Mouse (Mus musculus) CH12.LX (cell line): ENCODE data around the gene Ypel1. TPM values are rescaled to one million over a fixed set of nuclear protein-coding genes. Genes with fewer than 3 reads are reported as not detected.

Source experiments
- DNase-seq: peaks from one replicate; pipeline ENCODE4 v3.0.0-alpha.2; 2013; ENCODE audit errors: extremely low read depth
- H3K27ac ChIP-seq: 2 replicates; pipeline ENCODE4 v1.5.1; 2012; ENCODE audit warnings: low read depth, mild to moderate bottlenecking, control low read depth, moderate library complexity; ENCODE audit not compliant: insufficient read depth
- H3K27me3 ChIP-seq: replicated peaks from 2 replicates; pipeline ENCODE3; 2012; ENCODE audit warnings: inconsistent platforms
- H3K36me3 ChIP-seq, 2 experiments: replicated peaks in 1 of 2; 2 replicates each; pipeline versions ENCODE3 to v1.6.1; 2012; ENCODE audit warnings: inconsistent platforms in 1 of 2, low read length in 1 of 2, mild to moderate bottlenecking in 1 of 2, mixed read lengths in 1 of 2, moderate library complexity in 1 of 2; ENCODE audit not compliant: control insufficient read depth in 1 of 2, insufficient read depth in 1 of 2
- H3K4me1 ChIP-seq, 2 experiments: 2 replicates each; pipeline ENCODE4 v1.6.1; 2012; ENCODE audit warnings: inconsistent platforms in 1 of 2, moderate library complexity in 1 of 2; ENCODE audit not compliant: insufficient read depth in 2 of 2, control insufficient read depth in 1 of 2
- H3K4me2 ChIP-seq: 2 replicates; pipeline ENCODE4 v1.6.1; 2012; ENCODE audit warnings: low read depth, mild to moderate bottlenecking, control low read depth; ENCODE audit not compliant: poor library complexity, insufficient read depth, severe bottlenecking
- H3K4me3 ChIP-seq, 3 experiments: fragments of 150-350 bp in 1 of 3; sonication (generic) in 1 of 3; replicated peaks in 1 of 3; 2 replicates each; pipeline versions ENCODE3 to v1.5.1; 2011 to 2012; ENCODE audit warnings: low read depth in 2 of 3, low read length in 2 of 3, mild to moderate bottlenecking in 2 of 3, moderate library complexity in 2 of 3, control low read depth in 1 of 3, improper control_type of control experiment in 1 of 3, inconsistent platforms in 1 of 3, mixed read lengths in 1 of 3; ENCODE audit not compliant: poor library complexity in 1 of 3
- H3K79me2 ChIP-seq: replicated peaks from 2 replicates; pipeline ENCODE4 v1.6.1; 2012; ENCODE audit warnings: mild to moderate bottlenecking, moderate library complexity; ENCODE audit not compliant: control insufficient read depth, poor library complexity, insufficient read depth, severe bottlenecking; ENCODE audit errors: extremely low read depth
- H3K9ac ChIP-seq: 2 replicates; pipeline ENCODE4 v1.6.1; 2012; ENCODE audit warnings: low read depth, mild to moderate bottlenecking, control low read depth, moderate library complexity; ENCODE audit not compliant: insufficient read depth
- H3K9me3 ChIP-seq: replicated peaks from 2 replicates; pipeline ENCODE3; 2012; ENCODE audit warnings: low read length, inconsistent platforms, mixed read lengths
- CHD2 ChIP-seq: IDR thresholded peaks from 2 replicates; pipeline ENCODE4 v1.6.1; 2011; ENCODE audit warnings: low read length, improper control_type of control experiment
- EP300 ChIP-seq: IDR thresholded peaks from 2 replicates; pipeline ENCODE4 v1.6.1; 2011; ENCODE audit warnings: low read length, improper control_type of control experiment
- GABPA ChIP-seq: IDR thresholded peaks from 2 replicates; pipeline ENCODE4 v1.6.1; 2012; ENCODE audit warnings: low read depth, low read length, improper control_type of control experiment, inconsistent platforms; ENCODE audit not compliant: insufficient replicate concordance
- JUN ChIP-seq: IDR thresholded peaks from 2 replicates; pipeline ENCODE4 v1.6.1; 2011; ENCODE audit warnings: low read depth, mild to moderate bottlenecking, low read length, improper control_type of control experiment, moderate library complexity; ENCODE audit not compliant: insufficient read depth
- KAT2A ChIP-seq: IDR thresholded peaks from 2 replicates; pipeline ENCODE4 v1.6.1; 2012; ENCODE audit warnings: low read length, improper control_type of control experiment, inconsistent platforms; ENCODE audit not compliant: insufficient replicate concordance
- MAX ChIP-seq: IDR thresholded peaks from 2 replicates; pipeline ENCODE4 v1.6.1; 2011; ENCODE audit warnings: low read length, improper control_type of control experiment
- NELFE ChIP-seq: IDR thresholded peaks from 2 replicates; pipeline ENCODE4 v1.6.1; 2011; ENCODE audit warnings: low read depth, low read length, improper control_type of control experiment
- NRF1 ChIP-seq: IDR thresholded peaks from 2 replicates; pipeline ENCODE4 v1.6.1; 2014; ENCODE audit warnings: low read depth, mild to moderate bottlenecking, inconsistent platforms, low read length, improper control_type of control experiment, moderate library complexity
- POLR2AphosphoS2 ChIP-seq: IDR thresholded peaks from 2 replicates; pipeline ENCODE4 v1.6.1; 2011; ENCODE audit warnings: low read depth, low read length, improper control_type of control experiment
- RAD21 ChIP-seq: IDR thresholded peaks from 2 replicates; pipeline ENCODE4 v1.6.1; 2011; ENCODE audit warnings: low read depth, mild to moderate bottlenecking, low read length, improper control_type of control experiment, moderate library complexity
- SIN3A ChIP-seq: IDR thresholded peaks from 2 replicates; pipeline ENCODE4 v1.6.1; 2012; ENCODE audit warnings: low read length, improper control_type of control experiment, inconsistent platforms
- TBP ChIP-seq: conservative IDR thresholded peaks from 2 replicates; pipeline ENCODE4 v1.6.1; 2011; ENCODE audit warnings: low read depth, low read length, improper control_type of control experiment
- UBTF ChIP-seq: IDR thresholded peaks from 2 replicates; pipeline ENCODE4 v1.6.1; 2012; ENCODE audit warnings: low read depth, mild to moderate bottlenecking, inconsistent platforms, low read length, improper control_type of control experiment, moderate library complexity
- USF2 ChIP-seq: conservative IDR thresholded peaks from 2 replicates; pipeline ENCODE4 v1.6.1; 2011; ENCODE audit warnings: low read depth, low read length, improper control_type of control experiment
- ZKSCAN1 ChIP-seq: IDR thresholded peaks from 2 replicates; pipeline ENCODE4 v1.6.1; 2012; ENCODE audit warnings: low read depth, inconsistent platforms, low read length, improper control_type of control experiment, borderline replicate concordance
- ZNF384 ChIP-seq: IDR thresholded peaks from 2 replicates; pipeline ENCODE4 v1.6.1; 2012; ENCODE audit warnings: low read depth, low read length, improper control_type of control experiment, inconsistent platforms
- dilution Hi-C: fragments of 300-500 bp; cut with MboI; formaldehyde crosslinking; loops from 2 replicates; pipeline ENCODE4 v1.14.3; 2020; ENCODE audit warnings: low sequenced_read_pairs; ENCODE audit not compliant: extremely low pct_unique_long_range_greater_than_20kb, extremely low pct_ligation_motif_present
- in situ Hi-C: fragments of 300-500 bp; cut with MboI; formaldehyde crosslinking; loops from 3 replicates; pipeline ENCODE4 v1.14.3; 2019; ENCODE audit warnings: low sequenced_read_pairs, low pct_ligation_motif_present, low pct_unique_long_range_greater_than_20kb, mixed read lengths
- polyA plus RNA-seq: library from polyadenylated mRNA; unstranded; fragments of >175 nt; gene quantifications from 2 replicates; pipeline ENCODE4 v1.2.1, GENCODE M21; 2012; ENCODE audit warnings: low read depth; ENCODE audit not compliant: insufficient read length
- total RNA-seq, 2 experiments: library from RNA; depleted of rRNA; stranded (reverse); fragments of 300-350 nt in 1 of 2; fragments of >200 nt in 1 of 2; gene quantifications; 2 replicates each; pipeline ENCODE4 v1.2.3; 2012 to 2014

Ypel1 gene
- total and polyA plus RNA-seq, 3 experiments = 0.21 to 1.5 (median 0.83) TPM

GRCm38 (mm10) chr16:17132089-17132905, 62.8 kb downstream of the Ypel1 start, which contains the start of gene Sdf2l1 (continued):
- TF ChIP-seq USF2 = no peak
- no peak for TF ChIP-seq RAD21
- peak; percentile 83; the same call in 1 of the 2 replicates for TF ChIP-seq TBP
- TF ChIP-seq ZNF384 = 0 out of 2 replicates have a peak, but pooled peaks have one; percentile 22
- TF ChIP-seq MAX = peak; percentile 85
- peak; percentile 73; the same call in 1 of the 2 replicates for TF ChIP-seq KAT2A
- TF ChIP-seq GABPA = no peak
- peak; percentile 38; the same call in 1 of the 2 replicates for TF ChIP-seq UBTF
- TF ChIP-seq NRF1 = peak; percentile 71
- TF ChIP-seq ZKSCAN1 = no peak
- TF ChIP-seq POLR2AphosphoS2 = peak; percentile 80
- TF ChIP-seq NELFE = peak; percentile 88
- peak; percentile 97 for TF ChIP-seq CHD2
- TF ChIP-seq JUN = no peak
- TF ChIP-seq EP300 = no peak

GRCm38 (mm10) chr16:17132906-17133200, 63.4 kb downstream of the Ypel1 start:
- Histone ChIP-seq H3K27me3 (no peaks in the 10 kb centered on the region), H3K9me3 (no peaks in the 10 kb centered on the region), H3K9ac (peak overlapping the region; percentile 61), H3K27ac (no peak overlapping the region), H3K4me3 (peak overlapping the region; percentile 8 to 75 (median 53)), H3K4me2 (peak overlapping the region; percentile 82), H3K4me1 (peaks cover 10 to 26% of the 10 kb centered on the region in 2 experiments), H3K36me3 (peaks cover 0 to 14% of the 10 kb centered on the region in 2 experiments), H3K79me2 (no peaks in the 10 kb centered on the region; the same call in 1 of the 2 replicates)
- dilution Hi-C loops = no loop called here
- no peak for DNase-seq
- TF ChIP-seq SIN3A (no peak), NRF1 (peak; percentile 43; the same call in 1 of the 2 replicates)
- in situ Hi-C loops = loop anchor here (5.0 kb wide), 2 partner anchors 69 to 149 kb away; partner anchors contain the start of gene Ube2l3

Other genes starting within 250 kb of the Ypel1 start
- not detected in 2 replicates for gene Spag6l, start 240.2 kb upstream of the Ypel1 start, total RNA-seq (2012; rRNA removed)
- not detected in 2 replicates for gene Spag6l, start 240.2 kb upstream of the Ypel1 start, total RNA-seq (2014; rRNA removed)
- not detected in 2 replicates for gene Spag6l, start 240.2 kb upstream of the Ypel1 start, polyA plus RNA-seq
- not detected in 2 replicates for gene Igll1, start 205.7 kb upstream of the Ypel1 start, total RNA-seq (2012; rRNA removed)
- gene Igll1, start 205.7 kb upstream of the Ypel1 start, total RNA-seq (2014; rRNA removed) = not detected in 2 replicates
- not detected in 2 replicates for gene Igll1, start 205.7 kb upstream of the Ypel1 start, polyA plus RNA-seq
- 61.8 and 64.9 TPM in 2 replicates for gene Top3b, start 199.0 kb upstream of the Ypel1 start, total RNA-seq (2012; rRNA removed)
- 50.7 and 56.7 TPM in 2 replicates for gene Top3b, start 199.0 kb upstream of the Ypel1 start, total RNA-seq (2014; rRNA removed)
- gene Top3b, start 199.0 kb upstream of the Ypel1 start, polyA plus RNA-seq = 76.3 and 88.4 TPM in 2 replicates
- gene Vpreb1, start 198.9 kb upstream of the Ypel1 start, total RNA-seq (2012; rRNA removed) = 0.55 and 1.0 TPM in 2 replicates
- not detected in 2 replicates for gene Vpreb1, start 198.9 kb upstream of the Ypel1 start, total RNA-seq (2014; rRNA removed)
- 0.64 and 0.97 TPM in 2 replicates for gene Vpreb1, start 198.9 kb upstream of the Ypel1 start, polyA plus RNA-seq
- gene Ppm1f, start 173.2 kb upstream of the Ypel1 start, total RNA-seq (2012; rRNA removed) = 37.7 and 48.0 TPM in 2 replicates
- gene Ppm1f, start 173.2 kb upstream of the Ypel1 start, total RNA-seq (2014; rRNA removed) = 43.2 TPM in 2 replicates
- 47.5 and 51.4 TPM in 2 replicates for gene Ppm1f, start 173.2 kb upstream of the Ypel1 start, polyA plus RNA-seq
- 162 and 190 TPM in 2 replicates for gene Mapk1, start 86.3 kb upstream of the Ypel1 start, total RNA-seq (2012; rRNA removed)
- 317 and 322 TPM in 2 replicates for gene Mapk1, start 86.3 kb upstream of the Ypel1 start, total RNA-seq (2014; rRNA removed)
- 234 and 244 TPM in 2 replicates for gene Mapk1, start 86.3 kb upstream of the Ypel1 start, polyA plus RNA-seq
- gene Ppil2, start 41.6 kb downstream of the Ypel1 start, total RNA-seq (2012; rRNA removed) = 101 and 102 TPM in 2 replicates
- gene Ppil2, start 41.6 kb downstream of the Ypel1 start, total RNA-seq (2014; rRNA removed) = 82.9 and 98.1 TPM in 2 replicates
- gene Ppil2, start 41.6 kb downstream of the Ypel1 start, polyA plus RNA-seq = 88.1 and 90.1 TPM in 2 replicates
- gene 2610318N02Rik, start 55.5 kb downstream of the Ypel1 start, total RNA-seq (2012; rRNA removed) = 21.0 and 27.5 TPM in 2 replicates
- gene 2610318N02Rik, start 55.5 kb downstream of the Ypel1 start, total RNA-seq (2014; rRNA removed) = 33.3 and 33.8 TPM in 2 replicates
- gene 2610318N02Rik, start 55.5 kb downstream of the Ypel1 start, polyA plus RNA-seq = 71.1 and 78.4 TPM in 2 replicates
- 235 and 348 TPM in 2 replicates for gene Sdf2l1, start 62.7 kb downstream of the Ypel1 start, total RNA-seq (2012; rRNA removed)
- gene Sdf2l1, start 62.7 kb downstream of the Ypel1 start, total RNA-seq (2014; rRNA removed) = 159 and 168 TPM in 2 replicates
- gene Sdf2l1, start 62.7 kb downstream of the Ypel1 start, polyA plus RNA-seq = 159 and 165 TPM in 2 replicates
- gene Ydjc, start 74.9 kb downstream of the Ypel1 start, total RNA-seq (2012; rRNA removed) = 68.0 and 70.9 TPM in 2 replicates
- gene Ydjc, start 74.9 kb downstream of the Ypel1 start, total RNA-seq (2014; rRNA removed) = 48.9 and 54.3 TPM in 2 replicates
- gene Ydjc, start 74.9 kb downstream of the Ypel1 start, polyA plus RNA-seq = 63.4 and 65.3 TPM in 2 replicates
- 4.4 and 6.4 TPM in 2 replicates for gene Ccdc116, start 77.5 kb downstream of the Ypel1 start, total RNA-seq (2012; rRNA removed)
- gene Ccdc116, start 77.5 kb downstream of the Ypel1 start, total RNA-seq (2014; rRNA removed) = 7.5 and 8.9 TPM in 2 replicates
- 7.7 and 9.7 TPM in 2 replicates for gene Ccdc116, start 77.5 kb downstream of the Ypel1 start, polyA plus RNA-seq
- gene Ube2l3, start 133.0 kb downstream of the Ypel1 start, total RNA-seq (2012; rRNA removed) = 156 and 229 TPM in 2 replicates
- gene Ube2l3, start 133.0 kb downstream of the Ypel1 start, total RNA-seq (2014; rRNA removed) = 302 and 354 TPM in 2 replicates
- gene Ube2l3, start 133.0 kb downstream of the Ypel1 start, polyA plus RNA-seq = 377 and 386 TPM in 2 replicates
- 0.21 and 0.34 TPM in 2 replicates for gene Rimbp3, start 138.9 kb downstream of the Ypel1 start, total RNA-seq (2012; rRNA removed)
- gene Rimbp3, start 138.9 kb downstream of the Ypel1 start, total RNA-seq (2014; rRNA removed) = 0.09 TPM in 1 of 2 replicates, not detected in the other
- 0.06 and 0.08 TPM in 2 replicates for gene Rimbp3, start 138.9 kb downstream of the Ypel1 start, polyA plus RNA-seq
- gene Hic2, start 163.9 kb downstream of the Ypel1 start, total RNA-seq (2012; rRNA removed) = 7.5 and 9.6 TPM in 2 replicates
- gene Hic2, start 163.9 kb downstream of the Ypel1 start, total RNA-seq (2014; rRNA removed) = 4.5 and 6.2 TPM in 2 replicates
- gene Hic2, start 163.9 kb downstream of the Ypel1 start, polyA plus RNA-seq = 6.3 and 8.1 TPM in 2 replicates
- 5.9 and 11.3 TPM in 2 replicates for gene Tmem191c, start 206.4 kb downstream of the Ypel1 start, total RNA-seq (2012; rRNA removed)
- gene Tmem191c, start 206.4 kb downstream of the Ypel1 start, total RNA-seq (2014; rRNA removed) = 2.6 and 3.2 TPM in 2 replicates
- 7.6 and 7.9 TPM in 2 replicates for gene Tmem191c, start 206.4 kb downstream of the Ypel1 start, polyA plus RNA-seq